Mouse (Mus musculus): Measurements from ENCODE around the gene Qtrt2. TPM values are rescaled to one million over a fixed set of nuclear protein-coding genes. Genes with fewer than 3 reads are reported as not detected.
A peak's percentile ranks its signal among the peaks of the same experiment; 100 is the strongest.

Qtrt2 gene
- polyA plus RNA-seq, 1 experiment from 2014 or later = 26.5 TPM

- DNase-seq (ENCODE audit: low spot score) (no peak), ATAC-seq (replicated peaks; ENCODE audit: low FRiP score) (peak; percentile 54)
- 56% methylated on average over 3 of the region's 3 CpGs for WGBS
- Histone ChIP-seq H3K36me3 (ENCODE audit: control insufficient read depth, insufficient read depth, low read length) (no peaks in the 10 kb centered on the region), H3K27me3 (replicated peaks; ENCODE audit: control insufficient read depth, insufficient read depth, low read length) (no peaks in the 10 kb centered on the region), H3K4me1 (replicated peaks; ENCODE audit: control insufficient read depth, insufficient read depth, low read length) (0 out of 2 replicates have a peak, but pooled peaks cover 3% of the 10 kb centered on the region), H3K4me2 (no peak overlapping the region), H3K4me3 (ENCODE audit: low read depth, low read length) (no peak overlapping the region), H3K9me3 (ENCODE audit: control insufficient read depth, low read length) (no peaks in the 10 kb centered on the region), H3K27ac (ENCODE audit: low read depth, low read length) (no peak overlapping the region), H3K9ac (ENCODE audit: low read depth, low read length) (no peak overlapping the region)
These were observed 7.7 kb downstream of the Qtrt2 start for GRCm38 (mm10) chr16:43918867-43919266.

DNA sequence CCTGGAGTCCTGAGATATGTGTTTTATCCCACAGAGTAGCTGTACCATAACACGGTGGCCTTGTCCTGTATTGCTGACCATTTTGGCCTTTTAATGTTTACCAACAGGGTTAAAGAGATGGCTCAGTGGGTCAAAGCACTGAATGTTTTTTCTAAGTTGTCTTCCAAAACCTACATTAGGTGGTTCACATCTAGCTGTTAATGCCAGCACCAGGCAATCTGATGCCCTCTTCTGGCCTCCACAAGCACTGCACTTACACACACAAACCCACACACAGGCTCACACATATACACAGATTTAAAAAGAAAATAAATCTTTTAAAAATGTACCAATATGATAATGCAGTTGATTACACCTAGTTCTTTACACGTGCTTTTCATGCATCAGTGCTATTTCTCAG is 17.7 kb downstream of the Qtrt2 start:
- Histone ChIP-seq H3K9ac (ENCODE audit: low read depth, low read length) (no peak overlapping the region), H3K9me3 (ENCODE audit: control insufficient read depth, low read length) (no peaks in the 10 kb centered on the region), H3K4me2 (no peak overlapping the region), H3K4me1 (replicated peaks; ENCODE audit: control insufficient read depth, insufficient read depth, low read length) (no peaks in the 10 kb centered on the region), H3K36me3 (ENCODE audit: control insufficient read depth, insufficient read depth, low read length) (peaks cover 7% of the 10 kb centered on the region), H3K27me3 (replicated peaks; ENCODE audit: control insufficient read depth, insufficient read depth, low read length) (no peaks in the 10 kb centered on the region), H3K27ac (ENCODE audit: low read depth, low read length) (no peak overlapping the region), H3K4me3 (ENCODE audit: low read depth, low read length) (no peak overlapping the region)
- WGBS = 79% methylated on average over 2 of the region's 2 CpGs
- DNase-seq (ENCODE audit: low spot score) = no peak
- ATAC-seq (replicated peaks; ENCODE audit: low FRiP score) = no peak

DNA sequence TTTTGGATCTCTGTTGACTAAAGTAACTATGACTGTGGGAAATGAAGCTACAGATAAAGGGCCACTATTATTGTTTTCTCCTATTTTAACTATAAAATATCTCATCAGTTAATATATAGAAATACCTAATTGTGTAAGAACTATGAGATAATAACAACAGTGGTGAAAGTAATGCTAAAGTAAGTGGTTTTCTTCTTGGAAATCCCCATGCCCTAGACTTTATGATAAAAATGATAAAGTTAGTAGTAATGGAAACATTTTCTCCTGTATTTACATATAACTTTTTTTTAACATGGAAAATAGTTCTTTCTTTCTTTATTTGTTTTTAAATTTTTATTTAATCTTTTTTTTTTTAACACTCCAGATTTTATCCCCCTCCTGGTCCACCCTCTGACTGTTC is 26.0 kb downstream of the Qtrt2 start:
- H3K9me3 ChIP-seq (ENCODE audit: control insufficient read depth, low read length) = no peaks in the 10 kb centered on the region
- no peak for ATAC-seq (replicated peaks; ENCODE audit: low FRiP score)

GRCm38 (mm10) chr16:43900138-43900537 is 26.5 kb downstream of the Qtrt2 start:
- 0 out of 2 replicates have a peak, but pooled peaks cover 2% of the 10 kb centered on the region for H3K4me1 ChIP-seq (replicated peaks; ENCODE audit: control insufficient read depth, insufficient read depth, low read length)
- no peak overlapping the region for H3K4me2 ChIP-seq
- 56% methylated on average over 4 of the region's 4 CpGs for WGBS
- H3K36me3 ChIP-seq (ENCODE audit: control insufficient read depth, insufficient read depth, low read length) = no peaks in the 10 kb centered on the region
- H3K27me3 ChIP-seq (replicated peaks; ENCODE audit: control insufficient read depth, insufficient read depth, low read length) = no peaks in the 10 kb centered on the region
- ATAC-seq (replicated peaks; ENCODE audit: low FRiP score) (no peak), DNase-seq (ENCODE audit: low spot score) (no peak)
- no peak overlapping the region for H3K4me3 ChIP-seq (ENCODE audit: low read depth, low read length)
- H3K9me3 ChIP-seq (ENCODE audit: control insufficient read depth, low read length) = no peaks in the 10 kb centered on the region
- no peak overlapping the region for H3K27ac ChIP-seq (ENCODE audit: low read depth, low read length)
- H3K9ac ChIP-seq (ENCODE audit: low read depth, low read length) = no peak overlapping the region

More for the DNA sequence above, 26.0 kb downstream of the Qtrt2 start:
- no peaks in the 10 kb centered on the region for H3K36me3 ChIP-seq (ENCODE audit: control insufficient read depth, insufficient read depth, low read length)
- no peak overlapping the region for H3K4me3 ChIP-seq (ENCODE audit: low read depth, low read length)
- H3K9ac ChIP-seq (ENCODE audit: low read depth, low read length) = no peak overlapping the region
- no peak for DNase-seq (ENCODE audit: low spot score)
- H3K27ac ChIP-seq (ENCODE audit: low read depth, low read length) = no peak overlapping the region
- no peak overlapping the region for H3K4me2 ChIP-seq
- H3K4me1 ChIP-seq (replicated peaks; ENCODE audit: control insufficient read depth, insufficient read depth, low read length) = 0 out of 2 replicates have a peak, but pooled peaks cover 2% of the 10 kb centered on the region
- H3K27me3 ChIP-seq (replicated peaks; ENCODE audit: control insufficient read depth, insufficient read depth, low read length) = no peaks in the 10 kb centered on the region

- Histone ChIP-seq H3K27ac (ENCODE audit: low read depth, low read length) (no peak overlapping the region), H3K4me3 (ENCODE audit: low read depth, low read length) (no peak overlapping the region), H3K36me3 (ENCODE audit: control insufficient read depth, insufficient read depth, low read length) (no peaks in the 10 kb centered on the region), H3K9me3 (ENCODE audit: control insufficient read depth, low read length) (no peaks in the 10 kb centered on the region), H3K4me1 (replicated peaks; ENCODE audit: control insufficient read depth, insufficient read depth, low read length) (no peaks in the 10 kb centered on the region), H3K4me2 (no peak overlapping the region), H3K9ac (ENCODE audit: low read depth, low read length) (no peak overlapping the region), H3K27me3 (replicated peaks; ENCODE audit: control insufficient read depth, insufficient read depth, low read length) (no peaks in the 10 kb centered on the region)
- 82% methylated on average over 8 of the region's 8 CpGs for WGBS
- no peak for DNase-seq (ENCODE audit: low spot score)
- ATAC-seq (replicated peaks; ENCODE audit: low FRiP score) = no peak
These were observed 32.1 kb downstream of the Qtrt2 start for GRCm38 (mm10) chr16:43894501-43894900.

DNA sequence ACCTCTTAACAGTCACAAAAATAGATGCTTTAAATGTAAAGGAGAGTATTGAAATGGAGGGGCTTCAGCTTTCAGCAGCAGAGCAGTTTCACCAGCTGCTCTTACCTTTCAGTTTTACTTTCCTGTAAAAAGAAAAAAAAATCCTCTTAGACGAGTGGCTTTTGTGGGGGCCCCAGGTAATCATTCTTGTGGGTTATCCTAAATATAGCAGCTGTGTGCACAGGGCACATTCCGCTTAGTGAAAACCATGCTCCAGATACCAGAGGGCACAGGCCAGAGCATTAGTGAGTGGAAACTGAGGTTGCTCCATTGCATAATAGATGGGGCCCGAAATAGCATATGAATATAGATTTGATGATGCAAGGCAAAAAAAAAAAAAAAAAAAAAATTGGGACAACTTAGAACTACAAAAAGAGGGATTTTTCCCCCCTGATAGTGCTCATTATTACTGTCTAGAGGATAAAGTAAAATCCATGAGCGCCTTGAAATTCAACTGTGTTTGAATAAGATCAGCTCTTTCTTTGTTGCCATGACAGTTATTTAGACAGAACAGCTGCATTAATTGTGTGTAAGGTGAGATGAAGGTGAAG is 35.8 kb downstream of the Qtrt2 start:
- 0 out of 2 replicates have a peak overlapping the region, but pooled peaks have one; percentile 38 for H3K9ac ChIP-seq (ENCODE audit: low read depth, low read length)

DNA sequence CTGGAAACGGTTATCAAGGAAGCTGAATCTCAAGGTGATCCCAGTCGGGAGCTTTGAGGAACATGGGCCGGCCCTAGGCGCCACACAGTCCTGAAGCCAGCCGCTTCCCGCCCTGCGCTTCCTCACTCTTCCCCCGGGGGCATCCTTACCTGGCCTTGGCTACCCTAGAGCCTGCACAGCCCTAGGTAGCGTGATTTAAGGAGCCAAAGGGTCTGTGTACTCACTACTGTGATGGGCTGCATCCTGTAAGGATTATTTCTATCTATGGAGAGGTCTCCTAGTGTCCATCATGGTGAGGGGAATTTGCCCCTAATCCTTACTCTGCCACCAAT is 36.6 kb downstream of the Qtrt2 start:
- DNase-seq (ENCODE audit: low spot score) (no peak), ATAC-seq (replicated peaks; ENCODE audit: low FRiP score) (peak; percentile 90)
- Histone ChIP-seq H3K9me3 (ENCODE audit: control insufficient read depth, low read length) (no peaks in the 10 kb centered on the region), H3K27me3 (replicated peaks; ENCODE audit: control insufficient read depth, insufficient read depth, low read length) (no peaks in the 10 kb centered on the region), H3K4me2 (peak overlapping the region; percentile 68), H3K27ac (ENCODE audit: low read depth, low read length) (no peak overlapping the region; the same call in 1 of the 2 replicates), H3K4me3 (ENCODE audit: low read depth, low read length) (peak overlapping the region; percentile 72), H3K4me1 (replicated peaks; ENCODE audit: control insufficient read depth, insufficient read depth, low read length) (no peaks in the 10 kb centered on the region), H3K36me3 (ENCODE audit: control insufficient read depth, insufficient read depth, low read length) (no peaks in the 10 kb centered on the region), H3K9ac (ENCODE audit: low read depth, low read length) (peak overlapping the region; percentile 76)
- WGBS = 0% methylated on average over 9 of the region's 9 CpGs

More for the DNA sequence above, 35.8 kb downstream of the Qtrt2 start:
- Histone ChIP-seq H3K27ac (ENCODE audit: low read depth, low read length) (no peak overlapping the region), H3K27me3 (replicated peaks; ENCODE audit: control insufficient read depth, insufficient read depth, low read length) (no peaks in the 10 kb centered on the region), H3K9me3 (ENCODE audit: control insufficient read depth, low read length) (no peaks in the 10 kb centered on the region), H3K4me1 (replicated peaks; ENCODE audit: control insufficient read depth, insufficient read depth, low read length) (no peaks in the 10 kb centered on the region), H3K36me3 (ENCODE audit: control insufficient read depth, insufficient read depth, low read length) (no peaks in the 10 kb centered on the region), H3K4me2 (peak overlapping the region; percentile 68), H3K4me3 (ENCODE audit: low read depth, low read length) (peak overlapping the region; percentile 72)
- DNase-seq (ENCODE audit: low spot score) (no peak), ATAC-seq (replicated peaks; ENCODE audit: low FRiP score) (no peak)
- WGBS = 75% methylated on average over 4 of the region's 4 CpGs

DNA sequence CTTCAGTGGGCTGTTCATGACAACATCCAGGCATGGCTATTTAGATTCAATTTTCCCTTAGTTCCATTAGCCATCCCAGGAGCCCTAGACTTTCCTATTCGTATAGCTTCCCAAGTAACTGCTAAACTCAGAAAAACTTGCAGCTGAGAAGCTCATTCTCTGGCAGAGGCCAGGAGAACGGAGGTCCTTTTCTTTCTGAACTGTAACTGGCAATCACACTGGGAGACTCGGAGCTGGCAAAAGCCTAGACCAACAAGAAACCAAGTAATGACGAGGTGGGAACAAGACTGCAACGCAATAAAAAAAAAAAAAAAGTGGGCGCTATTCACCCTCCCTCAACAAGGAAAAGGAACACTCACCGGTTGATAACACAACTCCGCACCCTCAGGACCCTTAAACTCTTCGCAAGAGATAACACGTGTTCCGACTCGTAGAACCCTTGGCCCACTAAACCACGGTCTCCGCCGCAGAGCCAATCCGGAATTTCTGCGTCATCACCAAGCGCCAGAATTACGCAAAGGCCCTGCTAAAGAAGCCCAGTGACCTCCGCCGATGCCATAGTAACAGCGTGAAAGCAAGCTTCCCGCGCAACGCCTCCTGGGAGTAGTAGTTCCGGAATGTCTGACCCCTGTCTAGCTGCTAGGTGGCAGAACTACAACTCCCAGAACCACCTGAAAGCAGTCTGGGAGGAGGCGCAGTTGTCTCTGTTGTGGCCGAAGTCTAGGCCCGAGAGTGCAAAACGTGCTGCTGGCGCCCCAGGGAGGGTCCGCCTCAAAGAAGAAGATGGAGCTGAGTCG is 37.2 kb downstream of the Qtrt2 start, which contains the start of gene Ccdc191:
Gene Ccdc191, plus strand, starts transcription at position 593 of the 797 bp plus-strand sequence.
- no peaks in the 10 kb centered on the region for H3K4me1 ChIP-seq (replicated peaks; ENCODE audit: control insufficient read depth, insufficient read depth, low read length)
- WGBS = under 1% methylated on average over 33 of the region's 33 CpGs
- DNase-seq (ENCODE audit: low spot score) (peak; percentile 93), ATAC-seq (replicated peaks; ENCODE audit: low FRiP score) (peak; percentile 100)
- H3K4me3 ChIP-seq (ENCODE audit: low read depth, low read length) = peak within 1 kb of the TSS; percentile 72
- no peaks in the 10 kb centered on the region for H3K27me3 ChIP-seq (replicated peaks; ENCODE audit: control insufficient read depth, insufficient read depth, low read length)
- H3K9ac ChIP-seq (ENCODE audit: low read depth, low read length) = peak within 1 kb of the TSS; percentile 77
- H3K36me3 ChIP-seq (ENCODE audit: control insufficient read depth, insufficient read depth, low read length) = no peaks in the 10 kb centered on the region
- no peaks in the 10 kb centered on the region for H3K9me3 ChIP-seq (ENCODE audit: control insufficient read depth, low read length)
- peak within 1 kb of the TSS; percentile 88 for H3K4me2 ChIP-seq
- H3K27ac ChIP-seq (ENCODE audit: low read depth, low read length) = peak within 1 kb of the TSS; percentile 50
